Mouse (Mus musculus) embryo, embryonic 10.5 days (tissue): Measurements from ENCODE around the gene Map7.

Experiments used
- DNase-seq: peaks from one replicate; pipeline ENCODE4 v3.0.0-alpha.2; 2015; ENCODE audit warnings: low spot score

Gene Map7

DNA sequence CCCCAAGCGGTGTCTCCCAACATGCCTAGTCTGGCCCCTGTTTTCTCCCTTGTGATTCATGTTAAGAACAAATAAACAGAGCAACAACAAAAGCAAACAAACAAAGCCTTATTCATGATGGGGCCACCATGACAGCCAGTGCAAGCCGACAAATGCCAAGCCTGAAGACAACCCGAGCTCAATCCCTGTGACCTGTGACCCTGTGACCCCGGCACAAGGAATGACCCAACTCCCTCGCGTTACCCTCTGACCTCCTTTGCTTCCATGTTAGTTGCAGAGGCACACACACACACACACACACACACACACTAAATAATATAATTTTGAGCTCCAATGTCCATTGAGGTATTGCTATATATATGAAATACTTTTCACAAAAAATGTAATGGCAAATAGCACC is 139.1 kb downstream of the Map7 start:
- DNase-seq = peak; percentile 73

DNA sequence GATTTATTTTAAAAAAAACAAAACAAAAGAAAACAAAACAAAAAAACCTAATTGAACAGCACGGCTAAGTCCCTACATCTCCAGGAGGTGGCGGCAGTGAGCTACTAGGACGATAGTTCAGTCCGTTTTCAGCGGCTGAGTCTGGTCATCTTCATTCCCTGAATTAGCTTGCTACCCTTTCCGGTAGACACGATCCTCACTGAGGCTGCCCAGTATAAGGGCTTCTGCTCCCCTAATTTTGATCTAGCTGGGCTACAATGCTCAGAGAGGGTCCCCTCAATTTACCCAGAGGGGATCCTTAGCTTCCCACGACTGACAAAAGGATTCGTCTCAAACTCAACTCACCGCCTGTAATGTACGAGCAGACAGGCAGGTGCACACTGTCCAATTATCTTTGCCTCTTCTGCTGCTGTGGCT is 142.2 kb downstream of the Map7 start:
- peak; percentile 93 for DNase-seq

DNA sequence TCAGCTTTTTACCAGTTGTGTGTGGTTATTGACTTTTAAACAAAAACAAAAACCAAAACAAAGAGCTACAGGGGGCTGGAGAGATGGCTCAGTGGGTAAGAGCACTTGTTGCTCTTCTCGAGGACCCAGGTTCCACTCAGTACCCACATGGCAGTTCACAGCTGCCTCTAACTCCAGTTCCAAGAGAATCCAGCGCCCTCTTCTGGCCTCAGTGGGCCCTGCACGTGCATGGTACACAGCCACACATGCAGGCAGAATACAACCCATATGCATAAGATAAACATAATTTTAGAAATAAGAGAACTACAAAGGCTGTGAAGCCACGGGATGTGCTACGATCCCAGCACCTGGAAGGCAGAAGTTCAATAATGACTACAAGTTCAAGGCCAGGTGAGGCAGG is 147.7 kb downstream of the Map7 start:
- no peak for DNase-seq

DNA sequence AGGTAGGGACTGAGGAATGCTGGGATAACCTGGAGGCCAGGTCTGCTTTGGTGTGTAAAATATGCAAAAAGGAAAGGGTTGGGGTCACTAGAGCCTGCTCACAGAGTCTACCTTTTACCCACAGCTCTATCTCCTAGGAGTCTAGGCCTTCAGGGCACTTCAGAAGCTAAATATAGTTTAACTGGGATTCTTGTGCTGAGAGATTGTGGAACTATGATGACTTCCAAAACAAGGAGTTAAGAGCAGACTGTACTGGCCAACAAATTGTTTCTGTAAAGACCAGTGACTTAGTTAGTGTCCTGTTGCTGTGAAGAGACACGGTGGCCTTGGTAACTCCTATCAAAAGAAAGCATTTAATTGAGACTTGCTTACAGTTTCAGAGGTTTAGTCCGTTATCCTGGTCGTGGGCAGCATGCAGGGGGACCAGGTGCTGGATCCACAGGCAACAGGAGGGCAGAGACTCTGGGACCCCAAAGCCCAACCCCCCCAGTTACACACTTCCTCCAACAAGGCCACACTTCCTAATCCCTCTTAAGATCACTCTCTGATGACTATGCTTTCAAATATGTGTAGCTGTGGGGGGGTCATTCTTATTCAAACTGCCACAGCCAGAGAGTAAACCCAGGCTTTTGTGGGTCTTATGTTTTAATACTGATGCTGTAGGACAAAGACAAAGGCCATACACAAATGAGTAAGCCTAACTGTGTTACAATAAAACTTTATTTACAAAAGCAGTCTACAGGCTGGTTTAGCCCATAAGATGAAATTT is 150.1 kb downstream of the Map7 start:
- DNase-seq = no peak

DNA sequence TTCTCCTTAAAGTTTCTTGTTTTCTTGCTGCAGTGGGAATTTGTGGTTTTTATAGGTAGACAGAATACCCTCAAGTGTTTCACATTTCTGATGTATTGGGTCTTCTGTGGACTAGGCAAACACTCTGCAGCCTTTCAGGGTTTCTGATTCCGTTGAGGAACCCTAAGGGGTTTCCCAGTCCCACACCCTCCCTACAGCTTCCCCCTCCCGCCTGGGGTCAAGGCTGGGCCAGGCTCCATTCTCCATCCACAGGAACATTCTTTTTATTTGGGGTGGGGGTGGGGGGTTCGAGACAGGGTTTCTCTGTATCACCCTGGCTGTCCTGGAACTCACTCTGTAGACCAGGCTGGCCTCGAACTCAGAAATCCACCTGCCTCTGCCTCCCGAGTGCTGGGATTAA is 150.8 kb downstream of the Map7 start:
- DNase-seq = no peak

DNA sequence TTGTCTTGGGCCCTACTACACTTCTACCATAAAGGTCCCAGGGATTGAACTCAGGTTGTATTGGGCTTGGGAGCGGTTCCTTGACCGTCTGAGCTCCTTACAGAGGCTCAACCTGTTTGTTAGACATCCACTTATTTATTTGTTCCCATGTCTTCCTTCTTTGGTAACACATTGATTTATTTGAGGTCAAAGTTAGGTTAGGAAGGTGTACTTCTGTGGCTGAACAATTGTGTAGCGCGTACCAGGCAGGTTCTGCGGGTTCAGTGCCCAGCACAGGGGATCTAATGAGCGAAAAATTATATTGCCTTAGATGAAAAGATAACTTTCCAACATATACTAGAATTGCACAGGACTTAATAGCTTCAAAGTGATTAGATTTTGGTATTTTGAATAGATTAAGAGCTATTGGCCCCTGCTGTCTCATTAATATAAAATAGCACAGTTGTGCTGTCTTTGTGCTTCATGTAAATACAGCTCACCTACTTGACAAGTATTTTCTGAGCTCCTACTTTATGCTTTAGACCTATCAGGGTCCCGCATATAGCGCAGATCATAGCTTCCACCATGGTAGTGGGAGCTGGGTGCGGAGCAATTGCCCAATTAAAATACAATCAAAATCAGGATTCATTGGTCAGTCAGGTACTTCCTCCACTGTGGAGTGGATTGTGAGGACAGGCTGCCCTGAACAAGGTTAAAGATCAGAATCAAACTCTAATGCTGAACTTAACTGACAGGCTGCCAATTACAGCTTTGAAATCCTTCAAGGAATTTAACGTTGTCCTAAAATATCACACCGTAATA is 162.9 kb downstream of the Map7 start:
- DNase-seq = no peak

DNA sequence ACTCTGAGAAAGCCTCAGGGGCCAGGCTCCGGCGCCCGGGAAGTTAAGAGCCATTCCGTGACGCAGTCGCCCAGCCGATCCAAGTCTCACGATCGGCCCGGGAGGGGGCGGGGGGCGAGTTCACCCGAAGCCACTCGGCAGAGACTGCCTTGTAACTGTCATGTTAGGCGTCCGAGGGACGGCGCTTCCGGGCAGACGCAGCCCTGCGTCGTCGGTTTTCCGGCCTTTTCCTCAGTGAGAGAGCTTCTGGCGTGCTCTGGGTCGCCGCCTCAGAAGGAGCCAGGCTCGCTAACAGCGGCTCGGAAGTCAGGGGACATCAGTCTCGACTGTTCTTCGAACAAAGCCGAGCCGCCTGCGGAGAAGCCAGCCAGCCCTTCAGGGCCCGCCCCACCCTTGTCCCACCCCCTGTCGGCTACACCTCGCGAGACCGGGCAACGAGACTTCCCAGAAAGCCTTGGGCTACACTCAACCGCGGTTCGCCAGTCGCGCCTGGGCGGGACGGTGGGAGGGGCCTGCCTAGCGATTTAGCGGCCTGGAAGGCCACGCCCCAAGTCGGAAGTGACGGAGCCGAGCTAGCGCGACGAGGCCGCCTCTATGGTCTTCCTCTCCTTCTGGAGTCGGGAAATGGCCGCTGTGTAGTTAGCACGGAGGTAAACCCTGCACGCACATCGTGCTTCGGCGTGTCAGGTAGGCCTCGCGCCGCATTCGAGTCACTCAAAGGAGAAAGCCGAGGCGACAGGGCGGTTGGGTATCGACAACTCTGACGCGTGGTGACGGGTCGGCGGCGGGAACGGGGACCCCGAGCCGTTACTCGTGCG is 163.9 kb downstream of the Map7 start, which contains the start of gene Bclaf1:
Bclaf1 (plus strand) TSS at position 552 of the 818 bp plus-strand sequence.
- DNase-seq = peak; percentile 100

DNA sequence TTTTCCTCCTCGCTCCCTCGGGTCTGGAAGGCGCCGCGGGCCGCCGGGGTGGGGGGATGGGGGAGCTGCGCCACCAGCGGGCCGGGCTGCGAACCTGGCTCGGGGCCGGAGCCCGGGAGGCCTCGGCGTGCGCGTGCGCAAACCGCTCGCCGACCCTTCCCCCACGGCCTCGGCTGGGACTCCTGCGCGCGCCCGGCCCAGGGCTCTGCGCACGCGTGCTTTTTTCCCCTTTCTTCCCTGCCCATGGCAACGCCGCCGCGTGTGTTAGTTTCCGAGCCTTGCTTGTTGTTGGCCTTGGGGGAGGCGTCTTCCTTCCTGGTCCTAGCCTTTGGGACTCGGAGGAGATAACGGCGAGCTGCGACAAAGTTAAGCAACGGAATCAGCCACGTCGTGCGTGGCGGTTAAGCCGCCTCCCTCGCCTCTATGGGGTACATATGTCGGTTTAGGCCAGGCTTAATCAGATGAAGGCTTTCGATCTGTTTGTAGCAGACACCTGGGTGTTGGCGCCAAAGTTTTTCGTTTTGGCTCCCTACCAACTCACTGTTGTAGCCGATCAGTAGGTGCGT is 164.5 kb downstream of the Map7 start:
- DNase-seq = peak; percentile 92

DNA sequence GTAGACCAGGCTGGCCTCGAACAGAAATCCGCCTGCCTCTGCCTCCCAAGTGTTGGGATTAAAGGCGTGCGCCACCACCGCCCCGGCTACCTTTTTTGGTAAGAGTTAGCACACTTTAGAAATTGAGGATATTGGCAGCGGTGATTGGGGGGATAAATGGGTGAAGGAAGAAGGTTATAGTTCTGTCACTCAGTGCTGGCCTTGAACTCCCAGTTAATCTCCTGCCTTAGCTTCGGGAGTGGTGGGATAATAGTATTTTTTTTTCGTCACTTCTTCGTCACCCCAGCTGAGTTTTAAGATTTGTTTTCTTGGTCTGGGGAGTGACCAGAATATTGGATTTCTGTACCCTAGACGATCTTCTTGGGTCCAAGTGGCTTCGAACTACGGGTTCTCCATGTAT is 165.2 kb downstream of the Map7 start:
- no peak for DNase-seq

DNA sequence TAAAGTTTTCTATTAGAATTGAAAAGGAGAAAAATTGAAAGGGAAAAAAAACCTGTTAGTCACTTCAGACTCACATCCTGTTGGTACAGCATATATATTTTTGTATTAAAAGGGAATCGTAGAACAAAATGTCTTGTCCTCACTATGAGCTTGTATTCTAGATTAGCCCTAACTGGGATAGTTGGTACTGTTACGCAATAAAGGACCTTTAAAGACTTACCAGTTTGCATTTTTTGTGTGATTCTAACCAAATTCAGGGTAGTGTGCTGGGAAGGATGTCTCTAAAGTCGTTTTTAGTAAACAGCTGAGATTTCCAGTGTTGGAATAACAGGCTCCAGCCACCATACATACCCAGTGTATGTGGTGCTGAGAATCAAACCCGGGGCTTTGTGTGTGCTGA is 165.7 kb downstream of the Map7 start:
- DNase-seq = no peak

DNA sequence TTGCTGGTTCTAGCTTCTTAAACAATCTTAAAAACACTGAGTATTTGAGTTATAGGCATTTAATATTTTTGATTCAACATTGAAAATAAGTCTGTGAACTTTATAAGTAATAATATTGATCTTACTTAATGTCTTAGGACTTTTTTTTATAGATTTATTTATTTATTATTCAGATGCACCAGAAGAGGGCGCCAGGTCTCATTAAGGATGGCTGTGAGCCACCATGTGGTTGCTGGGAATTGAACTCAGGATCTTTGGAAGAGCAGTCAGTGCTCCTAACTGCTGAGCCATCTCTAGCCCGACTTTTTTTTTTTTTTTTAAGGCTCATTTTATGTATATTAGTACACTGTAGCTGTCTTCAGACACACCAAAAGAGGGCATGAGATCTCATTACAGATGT is 166.5 kb downstream of the Map7 start:
- no peak for DNase-seq

DNA sequence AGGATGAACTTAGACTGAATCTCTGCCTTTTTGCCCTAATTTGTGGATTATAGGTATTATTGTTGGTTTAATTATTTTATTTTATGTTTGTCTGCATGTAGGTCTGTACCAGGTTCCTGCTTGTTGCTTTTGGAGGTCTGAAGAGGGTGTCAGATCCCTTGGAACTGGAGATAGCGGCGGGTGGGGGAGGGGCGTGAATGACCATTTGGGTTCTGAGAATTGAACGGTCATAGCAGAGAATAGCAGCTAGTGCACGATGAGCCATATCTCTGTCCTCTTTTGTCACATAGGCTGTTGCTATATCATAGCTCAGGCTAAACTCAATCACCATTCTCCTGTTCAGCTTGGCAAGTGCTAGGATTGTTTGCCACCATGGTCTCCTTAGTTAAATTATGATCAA is 169.2 kb downstream of the Map7 start:
- DNase-seq = no peak

DNA sequence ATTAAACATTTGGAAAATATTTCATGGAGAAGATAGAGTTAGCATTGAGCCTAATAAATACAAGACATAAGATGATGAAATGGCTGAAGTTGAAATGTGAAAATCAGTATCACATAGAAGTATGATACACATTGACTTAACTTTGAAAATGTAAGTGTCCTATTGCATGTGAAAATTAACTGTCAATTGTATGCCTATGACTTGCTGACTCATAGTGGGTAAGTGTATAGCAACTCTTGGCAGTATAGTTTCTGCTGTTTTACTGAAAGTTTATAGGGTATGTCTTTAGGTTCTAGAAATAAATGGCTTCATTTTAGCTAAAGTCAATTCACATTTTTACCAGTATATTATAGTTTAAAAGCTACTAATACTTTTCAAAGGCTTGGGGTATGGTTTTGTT is 178.0 kb downstream of the Map7 start:
- DNase-seq = no peak
